Mouse (Mus musculus) lung, postnatal 0 days (tissue): ENCODE measurements at regions not wholly inside any gene's neighbourhood (a gene's known extent, or its start where the extent isn't known, plus 50 kb on each side); places are given as distances from the start of the nearest gene placed in this dataset.
"Not testable (repeated sequence)": the region's sequence is repeated elsewhere in the genome, so short reads cannot be mapped to it uniquely, and the experiment has no call there.

Experiments
- ATAC-seq: fragments of 200-750 bp; cut with Nextera tagmentation; 2 replicates; pipeline ENCODE4 v1.8.0; 2017; ENCODE audit warnings: moderate library complexity
- DNase-seq: peaks from one replicate; pipeline ENCODE4 v3.0.0-alpha.2; 2016; ENCODE audit warnings: low spot score
- H3K27ac ChIP-seq: fragments of 300-500 bp; sonication (generic); 2 replicates; pipeline ENCODE4 v1.5.1; 2014; ENCODE audit warnings: antibody characterized with exemption, mild to moderate bottlenecking, low read length, mixed read lengths
- H3K27me3 ChIP-seq: fragments of 300-500 bp; sonication (generic); replicated peaks from 2 replicates; pipeline ENCODE4 v1.6.1; 2014; ENCODE audit warnings: low read length, mixed read lengths; ENCODE audit not compliant: insufficient read depth
- H3K36me3 ChIP-seq: fragments of 300-500 bp; sonication (generic); 2 replicates; pipeline ENCODE4 v1.6.1; 2014; ENCODE audit warnings: low read length, mixed read lengths; ENCODE audit not compliant: insufficient read depth
- H3K4me1 ChIP-seq: fragments of 300-500 bp; sonication (generic); 2 replicates; pipeline ENCODE4 v1.6.1; 2014; ENCODE audit warnings: antibody characterized with exemption, low read depth, low read length, mixed read lengths; ENCODE audit not compliant: insufficient read depth
- H3K4me2 ChIP-seq: fragments of 300-500 bp; sonication (generic); replicated peaks from 2 replicates; pipeline ENCODE4 v1.6.1; 2014; ENCODE audit warnings: low read depth, mild to moderate bottlenecking, low read length, moderate library complexity, mixed read lengths
- H3K4me3 ChIP-seq: fragments of 300-500 bp; sonication (generic); 2 replicates; pipeline ENCODE4 v1.5.1; 2014; ENCODE audit warnings: low read depth, low read length
- H3K9ac ChIP-seq: fragments of 300-500 bp; sonication (generic); replicated peaks from 2 replicates; pipeline ENCODE4 v1.6.1; 2014; ENCODE audit warnings: low read depth, mild to moderate bottlenecking
- H3K9me3 ChIP-seq: fragments of 300-500 bp; sonication (generic); 2 replicates; pipeline ENCODE4 v1.6.1; 2016; ENCODE audit warnings: low read length, mixed read lengths
- CTCF ChIP-seq: IDR thresholded peaks from 2 replicates; pipeline ENCODE4 v1.5.1; 2016; ENCODE audit warnings: antibody characterized with exemption, mild to moderate bottlenecking
- EP300 ChIP-seq: IDR thresholded peaks from 2 replicates; pipeline ENCODE4 v1.6.1; 2016; ENCODE audit warnings: antibody characterized with exemption, mild to moderate bottlenecking, control low read depth
- WGBS: fragments of 180-500 bp; shearing (Covaris S2); extraction: QIAGEN DNeasy Blood & Tissue Kit; methylation state at CpG from one replicate; pipeline ENCODE4 v1.1.7; 2014; 5-methylcytosine and 5-hydroxymethylcytosine counted together

DNA sequence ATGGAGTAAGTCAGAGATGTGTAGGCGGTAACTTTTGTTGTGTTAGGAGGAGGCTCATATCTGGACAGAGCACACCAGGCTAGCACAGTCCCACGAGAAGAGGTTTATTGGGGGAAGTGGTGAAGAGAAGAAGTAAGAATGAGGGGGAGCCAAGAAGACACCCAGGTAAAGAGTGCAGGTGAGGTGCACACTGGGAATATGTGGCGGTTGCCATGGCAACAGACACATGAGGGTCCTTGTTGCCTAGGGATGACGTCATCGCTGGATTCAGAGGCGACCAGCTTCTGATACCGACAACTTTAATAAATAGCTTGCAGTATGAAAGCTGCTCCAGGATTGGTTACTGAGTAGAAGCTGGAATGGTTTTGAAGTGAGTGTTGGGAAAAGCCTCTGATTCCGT is 110.5 kb upstream of the Wdfy3 start:
- no peak overlapping the region for H3K27ac ChIP-seq
- no peak for TF ChIP-seq CTCF
- TF ChIP-seq EP300 = no peak

DNA sequence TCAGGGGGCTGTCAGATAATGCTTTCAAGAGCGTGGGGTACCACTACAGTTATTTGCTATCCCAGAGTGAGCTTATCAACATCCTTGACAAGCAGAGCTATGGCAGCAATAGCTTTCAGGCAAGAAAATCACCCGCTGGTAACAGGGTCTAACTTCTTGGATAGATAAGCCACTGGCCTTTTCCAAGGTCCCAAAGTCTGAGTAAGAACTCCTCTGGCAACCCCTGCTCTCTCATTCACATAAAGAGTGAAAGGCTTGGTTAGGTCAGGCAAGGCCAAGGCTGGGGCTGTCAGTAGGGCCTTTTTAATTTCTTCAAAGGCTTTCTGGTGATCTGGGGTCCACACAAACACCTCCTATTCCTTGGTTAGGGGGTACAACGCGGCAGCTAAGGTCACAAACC is 119.2 kb upstream of the Wdfy3 start:
- DNase-seq, H3K36me3 ChIP-seq, H3K27ac ChIP-seq, H3K4me2 ChIP-seq, H3K4me1 ChIP-seq, H3K4me3 ChIP-seq, H3K9me3 ChIP-seq, H3K9ac ChIP-seq, ATAC-seq, H3K27me3 ChIP-seq: not testable (repeated sequence)
- 57% methylated on average over 4 of the region's 4 CpGs for WGBS

More for the DNA sequence above, 110.5 kb upstream of the Wdfy3 start:
- H3K9me3 ChIP-seq = no peaks in the 10 kb centered on the region
- no peaks in the 10 kb centered on the region for H3K27me3 ChIP-seq
- DNase-seq = no peak
- 68% methylated on average over 8 of the region's 8 CpGs for WGBS
- H3K36me3 ChIP-seq = no peaks in the 10 kb centered on the region
- H3K4me2 ChIP-seq = no peak overlapping the region
- no peak for ATAC-seq
- no peak overlapping the region for H3K9ac ChIP-seq
- H3K4me1 ChIP-seq = no peaks in the 10 kb centered on the region
- H3K4me3 ChIP-seq = no peak overlapping the region

DNA sequence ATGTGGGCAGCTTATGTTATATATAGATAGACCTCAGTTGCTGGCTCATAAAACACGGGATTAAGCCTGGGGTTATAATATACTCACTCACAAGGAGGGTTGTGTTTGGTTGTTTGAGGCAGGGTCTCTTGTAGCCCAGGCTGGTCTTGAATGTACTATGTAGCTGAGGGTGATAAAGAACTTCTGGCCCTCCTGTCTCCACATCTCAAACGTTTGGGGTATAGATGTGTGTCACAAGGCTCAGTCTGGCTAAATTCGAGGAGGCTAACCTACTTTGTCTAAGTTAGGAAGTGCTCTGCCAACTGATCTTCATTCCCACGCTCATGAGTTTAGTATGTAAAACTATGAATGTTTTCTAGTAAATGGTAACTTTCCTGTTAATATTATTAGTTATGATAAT is 136.7 kb upstream of the Wdfy3 start:
- WGBS = 45% methylated on average over 4 of the region's 4 CpGs
- no peak for ATAC-seq
- H3K36me3 ChIP-seq = no peaks in the 10 kb centered on the region
- H3K4me1 ChIP-seq = no peaks in the 10 kb centered on the region
- no peaks in the 10 kb centered on the region for H3K9me3 ChIP-seq
- no peak overlapping the region for H3K4me3 ChIP-seq
- TF ChIP-seq CTCF = no peak
- TF ChIP-seq EP300 = no peak
- no peaks in the 10 kb centered on the region for H3K27me3 ChIP-seq
- no peak for DNase-seq
- H3K4me2 ChIP-seq = no peak overlapping the region
- no peak overlapping the region for H3K27ac ChIP-seq
- no peak overlapping the region for H3K9ac ChIP-seq

DNA sequence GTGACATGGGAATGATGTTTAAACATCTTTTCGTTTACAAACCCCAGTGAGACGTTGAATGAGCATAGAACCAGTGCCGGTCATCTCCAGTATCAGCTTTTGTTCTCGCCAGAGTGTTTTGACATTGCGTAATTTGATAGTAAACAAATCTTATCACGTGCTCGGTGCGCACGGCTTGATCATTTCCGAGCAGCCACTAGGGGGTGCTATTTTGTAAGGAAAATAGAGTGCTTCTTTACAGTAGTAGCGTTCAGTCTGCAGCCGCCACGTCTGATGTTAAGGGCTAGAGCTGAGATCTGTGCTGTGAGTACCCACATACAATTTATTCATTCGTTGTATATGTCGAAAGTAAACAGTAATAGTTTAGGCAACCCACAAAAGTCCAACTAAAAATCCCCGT is 137.2 kb upstream of the Wdfy3 start:
- ATAC-seq (peak; percentile 87), DNase-seq (peak; percentile 90)
- no peak; the same call in 1 of the 2 replicates for TF ChIP-seq EP300
- TF ChIP-seq CTCF = peak; percentile 85
- no peaks in the 10 kb centered on the region for H3K36me3 ChIP-seq
- no peaks in the 10 kb centered on the region for H3K4me1 ChIP-seq
- H3K9me3 ChIP-seq = no peaks in the 10 kb centered on the region
- H3K4me2 ChIP-seq = no peak overlapping the region
- H3K4me3 ChIP-seq = no peak overlapping the region
- WGBS = 3% methylated on average over 16 of the region's 16 CpGs
- no peak overlapping the region for H3K9ac ChIP-seq
- H3K27me3 ChIP-seq = no peaks in the 10 kb centered on the region
- no peak overlapping the region for H3K27ac ChIP-seq

DNA sequence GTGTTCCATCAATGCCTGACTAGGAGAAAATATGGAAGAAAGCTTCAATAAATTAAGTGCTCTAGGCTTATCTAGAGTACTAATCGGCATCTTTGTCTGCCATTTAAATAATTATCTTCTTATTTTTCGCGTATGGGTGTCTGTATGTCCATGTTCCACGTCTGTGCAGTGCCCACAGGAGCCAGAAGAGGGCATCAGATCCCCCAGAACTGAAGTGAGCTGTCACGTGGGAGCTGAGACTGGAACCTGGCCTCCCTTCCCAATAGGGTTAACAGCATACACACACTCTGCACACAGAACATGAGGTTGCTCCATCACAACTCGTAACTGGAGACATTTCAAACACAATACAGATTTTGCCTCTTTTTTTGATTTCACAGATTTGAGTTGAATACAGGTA is 143.4 kb upstream of the Wdfy3 start:
- H3K4me1 ChIP-seq = no peaks in the 10 kb centered on the region
- WGBS = 58% methylated on average over 6 of the region's 6 CpGs
- ATAC-seq (no peak), DNase-seq (no peak)
- H3K36me3 ChIP-seq = no peaks in the 10 kb centered on the region
- H3K4me3 ChIP-seq = no peak overlapping the region
- TF ChIP-seq EP300 = no peak
- peak; percentile 54 for TF ChIP-seq CTCF
- no peaks in the 10 kb centered on the region for H3K9me3 ChIP-seq
- no peak overlapping the region for H3K4me2 ChIP-seq
- H3K27ac ChIP-seq = no peak overlapping the region
- no peaks in the 10 kb centered on the region for H3K27me3 ChIP-seq
- H3K9ac ChIP-seq = no peak overlapping the region

DNA sequence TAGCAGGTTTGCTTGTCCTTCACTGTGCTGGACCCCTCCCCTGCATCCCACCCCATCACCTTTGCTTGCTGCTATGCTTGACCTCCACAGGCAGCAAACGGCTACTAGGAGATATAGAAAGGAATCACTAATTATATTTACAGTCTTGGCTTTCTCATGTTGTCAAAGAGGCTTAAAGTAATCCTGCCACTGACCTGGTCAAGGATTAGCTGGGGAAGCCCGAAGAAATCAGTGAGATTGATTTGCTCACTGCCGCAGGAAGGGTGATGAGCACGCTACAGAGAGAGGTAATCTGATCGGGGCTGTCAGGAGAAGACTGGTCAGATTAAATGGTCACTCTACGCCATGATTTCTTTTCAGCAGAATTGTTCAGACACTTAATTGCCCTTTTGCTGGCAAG is 157.4 kb upstream of the Wdfy3 start:
- TF ChIP-seq EP300 (no peak), CTCF (no peak)

DNA sequence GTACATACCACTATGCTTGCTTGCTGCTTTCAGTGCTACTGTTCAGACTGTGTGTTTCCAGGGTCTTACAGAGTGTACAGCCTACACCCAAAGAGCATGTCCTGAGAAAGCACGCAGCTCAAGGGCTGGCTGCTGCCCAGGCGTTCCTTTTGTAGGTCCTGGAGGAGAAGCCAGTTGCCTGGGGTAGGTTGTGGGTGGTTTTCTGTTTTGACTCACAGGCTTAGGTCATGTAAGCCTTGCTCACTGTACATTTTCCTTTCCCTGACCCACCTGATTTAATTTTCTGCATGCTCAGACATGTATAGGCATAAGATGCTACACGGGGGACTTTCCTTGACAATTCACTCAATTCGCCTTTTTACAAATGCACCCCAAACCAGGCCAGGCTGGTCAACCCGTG is 172.9 kb upstream of the Wdfy3 start:
- 74% methylated on average over 5 of the region's 5 CpGs for WGBS
- Histone ChIP-seq H3K4me3 (no peak overlapping the region), H3K27me3 (no peaks in the 10 kb centered on the region), H3K27ac (no peak overlapping the region), H3K9me3 (no peaks in the 10 kb centered on the region), H3K4me1 (no peaks in the 10 kb centered on the region), H3K9ac (no peak overlapping the region), H3K4me2 (no peak overlapping the region), H3K36me3 (no peaks in the 10 kb centered on the region)
- ATAC-seq (no peak), DNase-seq (no peak)
- no peak for TF ChIP-seq EP300
- TF ChIP-seq CTCF = no peak

More for the DNA sequence above, 157.4 kb upstream of the Wdfy3 start:
- WGBS = 20% methylated on average over 6 of the region's 6 CpGs
- Histone ChIP-seq H3K27ac (no peak overlapping the region), H3K4me3 (no peak overlapping the region), H3K9me3 (no peaks in the 10 kb centered on the region), H3K4me2 (no peak overlapping the region), H3K9ac (no peak overlapping the region), H3K4me1 (no peaks in the 10 kb centered on the region), H3K36me3 (no peaks in the 10 kb centered on the region), H3K27me3 (no peaks in the 10 kb centered on the region)
- DNase-seq = no peak
- ATAC-seq = no peak
